In the genomic region with DNA sequence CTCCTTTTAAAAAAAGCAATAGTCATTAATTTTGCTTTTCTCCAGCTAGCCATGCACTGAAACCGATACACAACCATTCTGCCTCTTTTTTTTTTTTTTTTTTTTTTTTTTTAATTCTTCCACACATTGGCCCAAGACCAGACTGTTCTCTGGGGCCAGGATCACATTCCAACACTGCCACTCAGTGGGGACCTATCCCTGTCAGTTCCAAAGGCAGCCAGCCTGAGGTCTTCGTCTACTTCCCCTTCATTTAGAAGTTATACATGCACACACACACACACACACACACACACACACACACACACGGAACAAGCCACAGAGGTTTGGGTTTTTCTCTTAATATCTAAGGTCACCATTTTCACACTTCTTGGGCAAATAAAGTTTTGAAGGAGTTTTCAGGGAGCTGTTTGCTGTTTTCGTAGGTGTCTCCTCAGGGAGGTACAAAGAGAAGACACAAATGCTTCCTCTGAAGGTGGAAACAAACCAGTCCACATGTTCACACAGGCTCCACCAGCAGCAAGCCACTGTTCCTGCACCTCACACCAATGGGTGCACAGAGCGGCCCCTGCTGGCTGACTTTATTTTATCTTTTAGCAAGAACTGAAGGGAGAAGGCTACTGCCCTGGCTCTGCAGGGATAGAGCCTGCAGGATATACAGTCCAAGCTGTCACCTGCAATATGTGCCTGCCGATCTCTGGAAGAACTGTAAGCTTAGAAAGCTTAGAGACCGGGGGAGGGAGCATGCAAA, we compare ENCODE assay signal across 8 mouse cellular contexts.
DNase-seq lines count a peak whose midpoint lies in the region; ATAC-seq lines count a peak whose summit lies in the region.

No protein-coding gene starts in this region.

- no peak overlapping the region for H3K9ac ChIP-seq in intestine, embryonic 16.5 days (ENCODE audit: low read depth, low read length)
- no peak overlapping the region for H3K9ac ChIP-seq in midbrain, embryonic 13.5 days (replicated peaks)

- ATAC-seq in intestine, embryonic 16.5 days: peak; percentile 89
- peak; percentile 94 for ATAC-seq in midbrain, embryonic 13.5 days
- no peak for ATAC-seq in erythroblast, adult 5-6 weeks (replicated peaks; ENCODE audit: low FRiP score, poor library complexity, severe bottlenecking)

- no peak overlapping the region for H3K27ac ChIP-seq in intestine, embryonic 16.5 days (ENCODE audit: low read length)
- H3K27ac ChIP-seq in midbrain, embryonic 13.5 days: no peak overlapping the region

- no peaks in the 10 kb centered on the region for H3K9me3 ChIP-seq in intestine, embryonic 16.5 days (ENCODE audit: control insufficient read depth, low read length)
- H3K9me3 ChIP-seq in midbrain, embryonic 13.5 days: no peaks in the 10 kb centered on the region

- H3K4me1 ChIP-seq in intestine, embryonic 16.5 days (ENCODE audit: control insufficient read depth, insufficient read depth, low read length): no peaks in the 10 kb centered on the region
- no peaks in the 10 kb centered on the region for H3K4me1 ChIP-seq in midbrain, embryonic 13.5 days (replicated peaks)

- no peaks in the 10 kb centered on the region for H3K27me3 ChIP-seq in intestine, embryonic 16.5 days (replicated peaks; ENCODE audit: control insufficient read depth, insufficient read depth, low read length)
- H3K27me3 ChIP-seq in midbrain, embryonic 13.5 days: peaks cover 8% of the 10 kb centered on the region; the same call in 1 of the 2 replicates

- 28% methylated on average over 7 of the region's 7 CpGs for WGBS in intestine, embryonic 16.5 days
- 37% methylated on average over 7 of the region's 7 CpGs for WGBS in midbrain, embryonic 13.5 days

- no peaks in the 10 kb centered on the region for H3K36me3 ChIP-seq in intestine, embryonic 16.5 days (ENCODE audit: control insufficient read depth, insufficient read depth, low read length)
- H3K36me3 ChIP-seq in midbrain, embryonic 13.5 days: no peaks in the 10 kb centered on the region

- peak; percentile 53 for DNase-seq in adipocyte (ENCODE audit: low spot score)
- DNase-seq in cerebellum, postnatal 4 days (ENCODE audit: low spot score in 2 of 2): peak; percentile 67 to 88
- DNase-seq in gastrocnemius, postnatal 10 days: peak; percentile 86
- DNase-seq in left cerebral cortex, postnatal 14 days (ENCODE audit: low spot score in 2 of 2): peak; percentile 89 to 92
- peak; percentile 36 to 77 for DNase-seq in spleen, postnatal 10 days (ENCODE audit: low spot score in 2 of 2)

- intact Hi-C loops in left cerebral cortex, postnatal 14 days (cut with DNase I): loop anchor here (2.0 to 5.0 kb wide), 3 partner anchors 316 to 338 kb away; a partner anchor contains a TSS

- H3K4me2 ChIP-seq in intestine, embryonic 16.5 days (ENCODE audit: low read depth, low read length): no peak overlapping the region
- no peak overlapping the region for H3K4me2 ChIP-seq in midbrain, embryonic 13.5 days (replicated peaks)

- H3K4me3 ChIP-seq in intestine, embryonic 16.5 days (ENCODE audit: low read length): no peak overlapping the region
- no peak overlapping the region for H3K4me3 ChIP-seq in midbrain, embryonic 13.5 days (replicated peaks)
